Mouse (Mus musculus) heart, embryonic 12.5 days (tissue): ENCODE data around the gene Tnni1. TPM values are rescaled to one million over a fixed set of nuclear protein-coding genes. Genes with fewer than 3 reads are reported as not detected.

ENCODE experiments used
- ATAC-seq: fragments of 200-750 bp; cut with Nextera tagmentation; 2 replicates; pipeline ENCODE4 v1.8.0; 2017; ENCODE audit warnings: moderate TSS enrichment, moderate library complexity; ENCODE audit not compliant: insufficient number of reproducible peaks, low FRiP score
- H3K27ac ChIP-seq: fragments of 300-500 bp; sonication (generic); 2 replicates; pipeline ENCODE4 v1.5.1; 2016; ENCODE audit warnings: mild to moderate bottlenecking, moderate library complexity; ENCODE audit not compliant: poor library complexity, severe bottlenecking
- H3K27me3 ChIP-seq: fragments of 300-500 bp; sonication (generic); replicated peaks from 2 replicates; pipeline ENCODE4 v1.6.1; 2016; ENCODE audit warnings: mild to moderate bottlenecking, moderate library complexity
- H3K36me3 ChIP-seq: fragments of 300-500 bp; sonication (generic); 2 replicates; pipeline ENCODE4 v1.6.1; 2016; ENCODE audit warnings: mild to moderate bottlenecking, moderate library complexity
- H3K4me1 ChIP-seq: fragments of 300-500 bp; sonication (generic); replicated peaks from 2 replicates; pipeline ENCODE4 v1.6.1; 2016; ENCODE audit warnings: mild to moderate bottlenecking
- H3K4me2 ChIP-seq: fragments of 300-500 bp; sonication (generic); 2 replicates; pipeline ENCODE4 v1.6.1; 2016; ENCODE audit warnings: mild to moderate bottlenecking, moderate library complexity
- H3K4me3 ChIP-seq: fragments of 300-500 bp; sonication (generic); 2 replicates; pipeline ENCODE4 v1.5.1; 2016; ENCODE audit warnings: mild to moderate bottlenecking
- H3K9ac ChIP-seq: fragments of 300-500 bp; sonication (generic); 2 replicates; pipeline ENCODE4 v1.6.1; 2016; ENCODE audit warnings: mild to moderate bottlenecking, moderate library complexity
- H3K9me3 ChIP-seq: fragments of 300-500 bp; sonication (generic); replicated peaks from 2 replicates; pipeline ENCODE4 v1.6.1; 2016; ENCODE audit warnings: mild to moderate bottlenecking, moderate library complexity
- WGBS: fragments of 180-500 bp; shearing (Covaris S2); methylation state at CpG from one replicate; pipeline ENCODE4 v1.1.7; 2016; 5-methylcytosine and 5-hydroxymethylcytosine counted together
- polyA plus RNA-seq: library from polyadenylated mRNA; unstranded; fragments of >200 nt; fragmentation: Nextera tagmentation; extraction: Ambion mirVana; gene quantifications from 2 replicates; pipeline ENCODE4 v1.2.1, GENCODE M21; 2016

Gene Tnni1
- polyA plus RNA-seq, 1 experiment from 2014 or later: 3,113 TPM

DNA sequence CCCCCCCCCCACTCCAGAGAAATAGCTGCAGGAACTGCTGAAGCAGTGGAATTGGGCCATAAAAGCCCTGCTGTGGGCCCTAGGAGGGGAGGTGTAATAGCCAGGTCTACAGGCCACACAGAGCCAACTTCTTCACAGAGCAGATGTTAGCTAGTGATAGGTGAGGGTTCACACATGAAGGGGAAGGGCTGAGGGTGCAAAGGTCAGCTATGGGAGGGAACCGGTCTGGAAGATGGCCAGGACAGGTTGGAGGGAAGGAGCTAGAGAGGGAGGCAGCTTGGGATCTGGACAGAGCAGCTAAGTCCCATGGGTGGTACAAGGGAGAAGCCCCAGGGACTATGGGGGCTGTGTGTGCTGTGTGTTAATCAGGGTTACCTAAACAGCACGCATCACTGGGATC lies 30.9 kb downstream of the Tnni1 start:
- ATAC-seq: no peak
- Histone ChIP-seq H3K9me3 (no peaks in the 10 kb centered on the region), H3K9ac (0 out of 2 replicates have a peak overlapping the region, but pooled peaks have one; percentile 2), H3K4me1 (peaks cover 60% of the 10 kb centered on the region), H3K36me3 (peaks cover 55% of the 10 kb centered on the region), H3K27ac (peak overlapping the region; percentile 22; the same call in 1 of the 2 replicates), H3K4me2 (no peak overlapping the region), H3K4me3 (no peak overlapping the region), H3K27me3 (no peaks in the 10 kb centered on the region)
- WGBS: 76% methylated on average over 2 of the region's 2 CpGs

DNA sequence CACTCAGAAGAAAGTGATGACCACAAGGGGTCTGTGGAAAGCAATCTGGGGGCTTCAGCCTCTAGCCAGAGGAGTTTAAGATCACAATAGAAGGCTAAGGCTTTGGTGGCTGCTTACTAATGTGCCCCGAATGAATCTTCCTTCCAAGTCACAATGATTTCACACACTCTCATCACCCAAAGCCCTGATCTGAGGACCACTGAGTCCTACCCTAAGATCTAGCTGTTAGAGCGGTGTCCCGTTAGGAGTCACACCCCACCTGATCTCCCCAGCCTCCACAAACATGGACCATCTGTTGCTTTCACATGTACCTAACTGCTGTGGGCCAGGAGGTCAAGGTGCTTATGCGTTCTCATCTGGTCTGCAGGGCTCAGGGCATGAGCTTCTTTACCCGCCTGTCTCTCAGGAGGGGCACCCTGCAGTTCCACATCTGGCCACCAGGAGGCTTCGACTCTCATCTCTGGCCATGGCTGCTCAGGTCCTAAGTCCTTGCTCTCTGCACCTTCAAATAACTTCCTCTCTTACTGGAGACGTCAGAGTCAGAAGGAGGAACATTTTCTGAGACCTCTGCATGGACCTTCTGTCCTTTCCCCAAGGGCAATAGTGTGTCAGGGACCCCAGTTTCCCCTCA lies 31.9 kb downstream of the Tnni1 start:
- H3K4me3 ChIP-seq: no peak overlapping the region
- WGBS: 28% methylated on average over 7 of the region's 7 CpGs
- ATAC-seq: no peak
- H3K27ac ChIP-seq: peak overlapping the region; percentile 56; the same call in 1 of the 2 replicates
- H3K36me3 ChIP-seq: peaks cover 46% of the 10 kb centered on the region
- no peaks in the 10 kb centered on the region for H3K27me3 ChIP-seq
- no peaks in the 10 kb centered on the region for H3K9me3 ChIP-seq
- no peak overlapping the region for H3K9ac ChIP-seq
- no peak overlapping the region for H3K4me2 ChIP-seq
- H3K4me1 ChIP-seq: peaks cover 54% of the 10 kb centered on the region

DNA sequence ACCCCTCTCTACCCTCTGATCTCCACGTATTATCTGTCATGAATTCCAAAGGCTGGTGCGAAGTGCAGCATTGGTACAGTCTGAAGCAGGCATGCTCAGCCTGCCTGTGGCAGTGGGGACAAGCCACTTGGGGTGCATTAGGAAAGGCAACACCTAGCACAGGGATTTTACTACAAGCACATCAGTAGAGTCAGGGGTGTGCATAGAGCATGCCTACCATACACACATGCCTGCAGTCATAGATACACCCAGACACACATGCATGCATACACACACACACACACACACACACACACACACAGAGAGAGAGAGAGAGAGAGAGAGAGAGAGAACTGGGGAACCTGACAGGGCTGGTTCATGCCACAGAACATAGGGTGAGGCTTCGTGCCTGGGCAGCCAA lies 33.0 kb downstream of the Tnni1 start:
- peak; percentile 2; the same call in 1 of the 2 replicates for ATAC-seq
- peaks cover 54% of the 10 kb centered on the region for H3K4me1 ChIP-seq

DNA sequence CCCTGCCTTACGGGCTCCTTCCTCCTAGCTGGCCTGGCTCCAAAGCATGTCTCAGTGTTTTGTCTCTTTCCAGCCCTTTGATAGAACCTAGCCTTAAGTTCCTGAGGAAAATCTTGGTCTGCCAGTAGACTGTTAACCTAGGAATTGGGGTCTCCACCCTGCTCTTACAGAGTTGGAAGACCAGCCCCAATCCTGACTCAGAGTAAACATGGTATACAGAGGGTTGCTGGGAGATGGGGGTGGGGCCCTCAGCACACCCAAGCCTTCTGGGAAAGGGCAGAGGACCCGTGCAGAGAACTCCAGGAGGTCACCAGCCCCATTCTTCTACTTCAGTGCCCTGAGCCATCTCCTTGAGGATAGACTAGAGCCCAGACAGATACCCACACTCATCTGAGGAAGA lies 33.4 kb downstream of the Tnni1 start:
- WGBS: 19% methylated on average over 2 of the region's 2 CpGs

More for the DNA sequence above, 33.0 kb downstream of the Tnni1 start:
- WGBS: 42% methylated on average over 3 of the region's 3 CpGs
- peaks cover 42% of the 10 kb centered on the region for H3K36me3 ChIP-seq
- H3K27me3 ChIP-seq: peaks cover 3% of the 10 kb centered on the region
- H3K27ac ChIP-seq: peak overlapping the region; percentile 80
- peak overlapping the region; percentile 18; the same call in 1 of the 2 replicates for H3K9ac ChIP-seq
- H3K9me3 ChIP-seq: no peaks in the 10 kb centered on the region
- no peak overlapping the region for H3K4me2 ChIP-seq
- H3K4me3 ChIP-seq: no peak overlapping the region

DNA sequence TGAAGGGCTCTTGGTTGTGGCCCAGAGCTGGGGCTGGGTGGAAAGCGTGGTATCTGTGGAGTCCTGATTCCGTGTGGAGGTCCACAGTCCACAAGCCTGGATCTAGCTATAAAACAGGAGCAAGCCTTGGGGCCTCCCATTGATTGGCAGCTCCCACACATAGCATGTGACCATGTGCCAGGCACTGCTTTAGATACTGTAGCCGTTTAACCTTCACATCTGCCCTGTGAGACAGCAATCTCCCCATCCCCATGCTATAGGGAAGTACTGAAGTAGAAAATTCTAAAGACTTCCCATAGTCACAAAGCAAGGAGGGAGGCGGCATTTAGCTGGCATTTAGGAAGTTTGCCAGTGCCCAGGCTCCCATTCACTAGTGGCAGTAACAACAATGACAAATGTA lies 33.8 kb downstream of the Tnni1 start:
- H3K9ac ChIP-seq: no peak overlapping the region
- H3K36me3 ChIP-seq: peaks cover 34% of the 10 kb centered on the region
- no peak overlapping the region for H3K4me2 ChIP-seq
- H3K27ac ChIP-seq: peak overlapping the region; percentile 80
- peak; percentile 20; the same call in 1 of the 2 replicates for ATAC-seq
- H3K27me3 ChIP-seq: peaks cover 9% of the 10 kb centered on the region
- peaks cover 48% of the 10 kb centered on the region for H3K4me1 ChIP-seq
- H3K4me3 ChIP-seq: no peak overlapping the region
- 55% methylated on average over 4 of the region's 4 CpGs for WGBS
- H3K9me3 ChIP-seq: no peaks in the 10 kb centered on the region

More for the DNA sequence above, 33.4 kb downstream of the Tnni1 start:
- H3K27me3 ChIP-seq: peaks cover 7% of the 10 kb centered on the region
- peaks cover 50% of the 10 kb centered on the region for H3K4me1 ChIP-seq
- H3K9ac ChIP-seq: 0 out of 2 replicates have a peak overlapping the region, but pooled peaks have one; percentile 18
- peak; percentile 36; the same call in 1 of the 2 replicates for ATAC-seq
- peaks cover 38% of the 10 kb centered on the region for H3K36me3 ChIP-seq
- H3K4me3 ChIP-seq: no peak overlapping the region
- no peak overlapping the region for H3K4me2 ChIP-seq
- H3K27ac ChIP-seq: peak overlapping the region; percentile 80
- no peaks in the 10 kb centered on the region for H3K9me3 ChIP-seq

DNA sequence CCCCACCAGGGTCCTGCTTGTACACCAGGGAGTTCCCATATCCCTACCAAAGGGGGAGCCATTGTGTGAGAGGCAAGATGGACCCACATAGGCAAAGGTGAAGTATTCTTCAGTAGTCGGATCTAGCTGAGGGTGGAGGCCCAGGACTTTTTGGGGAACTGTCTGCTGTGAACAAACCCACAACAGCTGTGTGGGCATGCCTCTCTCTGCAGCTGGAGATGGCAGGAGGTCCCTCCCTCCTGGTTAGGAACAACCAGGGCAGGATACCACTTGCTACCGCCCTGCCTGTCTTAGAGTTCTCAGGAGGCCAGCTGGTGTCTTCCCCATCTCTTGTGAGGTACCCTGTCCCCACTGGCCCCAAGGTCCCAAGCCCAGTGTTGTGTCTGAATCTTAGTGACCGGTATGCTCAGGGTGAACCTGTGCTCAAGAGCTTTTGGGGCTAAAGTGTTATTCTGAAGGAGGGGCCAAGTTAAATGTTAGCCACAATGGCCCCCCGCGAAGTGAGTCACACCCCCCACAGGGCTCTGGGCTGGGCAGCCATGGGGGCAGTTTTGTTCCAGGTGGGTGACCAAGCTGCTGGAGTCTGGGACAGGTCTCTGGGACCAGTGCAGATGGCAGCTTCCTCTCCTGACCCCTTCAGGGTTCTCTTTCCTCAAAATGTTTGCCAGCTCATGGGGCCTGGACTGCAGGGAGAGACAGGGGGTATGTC lies 34.6 kb downstream of the Tnni1 start:
- no peak overlapping the region for H3K4me3 ChIP-seq
- H3K9ac ChIP-seq: no peak overlapping the region
- peak overlapping the region; percentile 80; the same call in 1 of the 2 replicates for H3K27ac ChIP-seq
- peaks cover 26% of the 10 kb centered on the region for H3K36me3 ChIP-seq
- peaks cover 48% of the 10 kb centered on the region for H3K4me1 ChIP-seq
- whole genome bisulfite sequencing: 77% methylated on average over 5 of the region's 5 CpGs
- no peak for ATAC-seq
- peaks cover 11% of the 10 kb centered on the region for H3K27me3 ChIP-seq
- no peak overlapping the region for H3K4me2 ChIP-seq
- no peaks in the 10 kb centered on the region for H3K9me3 ChIP-seq

DNA sequence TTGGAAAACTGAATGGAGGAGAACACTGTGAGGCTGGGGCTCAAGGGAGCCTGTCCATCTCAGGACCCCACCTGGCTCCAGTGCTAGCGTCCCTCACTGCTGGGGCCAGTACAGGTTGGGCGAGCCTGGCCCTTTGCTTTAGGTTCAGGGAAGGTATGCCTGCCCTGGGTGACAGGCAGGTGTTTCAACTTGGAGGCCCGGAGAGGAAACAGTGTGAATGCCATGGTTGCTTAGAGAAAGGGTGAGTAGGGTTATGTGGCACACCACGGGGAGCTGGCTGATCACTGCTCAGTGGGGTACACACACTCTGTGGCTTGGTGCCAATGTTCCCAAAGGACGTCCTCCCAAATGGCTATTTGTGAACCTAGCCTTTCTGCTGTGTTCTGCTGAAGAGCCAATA lies 35.3 kb downstream of the Tnni1 start:
- H3K4me2 ChIP-seq: no peak overlapping the region
- H3K4me3 ChIP-seq: no peak overlapping the region
- peaks cover 19% of the 10 kb centered on the region for H3K36me3 ChIP-seq
- H3K9me3 ChIP-seq: no peaks in the 10 kb centered on the region
- peaks cover 47% of the 10 kb centered on the region for H3K4me1 ChIP-seq
- peaks cover 18% of the 10 kb centered on the region for H3K27me3 ChIP-seq
- no peak overlapping the region for H3K9ac ChIP-seq
- 80% methylated on average over 5 of the region's 5 CpGs for WGBS
- no peak overlapping the region for H3K27ac ChIP-seq
- ATAC-seq: no peak

DNA sequence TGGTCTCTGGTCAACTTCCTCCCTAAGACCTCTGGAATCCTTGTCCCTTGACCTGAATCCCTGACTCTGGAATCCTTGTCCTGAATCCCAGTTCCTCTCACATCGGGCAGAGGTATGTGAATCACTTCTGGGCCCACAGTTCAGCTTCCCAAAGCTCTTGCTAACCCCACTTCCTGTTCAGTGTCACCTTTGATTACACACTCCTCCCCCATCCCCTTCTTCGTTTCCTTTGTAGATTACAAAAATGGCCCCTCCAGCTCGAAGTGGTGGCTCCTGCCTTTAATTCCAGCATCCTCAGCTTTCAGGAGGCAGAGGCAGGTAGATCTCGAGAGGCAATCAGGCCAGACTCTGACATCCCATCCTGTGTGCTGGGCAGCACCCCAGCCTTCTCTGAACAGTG lies 38.4 kb downstream of the Tnni1 start:
- 55% methylated on average over 4 of the region's 4 CpGs for WGBS
- Histone ChIP-seq H3K9me3 (no peaks in the 10 kb centered on the region), H3K4me2 (0 out of 2 replicates have a peak overlapping the region, but pooled peaks have one; percentile 99), H3K9ac (no peak overlapping the region), H3K27ac (no peak overlapping the region), H3K27me3 (peaks cover 48% of the 10 kb centered on the region), H3K36me3 (no peaks in the 10 kb centered on the region), H3K4me1 (peaks cover 45% of the 10 kb centered on the region), H3K4me3 (no peak overlapping the region)
- ATAC-seq: no peak

DNA sequence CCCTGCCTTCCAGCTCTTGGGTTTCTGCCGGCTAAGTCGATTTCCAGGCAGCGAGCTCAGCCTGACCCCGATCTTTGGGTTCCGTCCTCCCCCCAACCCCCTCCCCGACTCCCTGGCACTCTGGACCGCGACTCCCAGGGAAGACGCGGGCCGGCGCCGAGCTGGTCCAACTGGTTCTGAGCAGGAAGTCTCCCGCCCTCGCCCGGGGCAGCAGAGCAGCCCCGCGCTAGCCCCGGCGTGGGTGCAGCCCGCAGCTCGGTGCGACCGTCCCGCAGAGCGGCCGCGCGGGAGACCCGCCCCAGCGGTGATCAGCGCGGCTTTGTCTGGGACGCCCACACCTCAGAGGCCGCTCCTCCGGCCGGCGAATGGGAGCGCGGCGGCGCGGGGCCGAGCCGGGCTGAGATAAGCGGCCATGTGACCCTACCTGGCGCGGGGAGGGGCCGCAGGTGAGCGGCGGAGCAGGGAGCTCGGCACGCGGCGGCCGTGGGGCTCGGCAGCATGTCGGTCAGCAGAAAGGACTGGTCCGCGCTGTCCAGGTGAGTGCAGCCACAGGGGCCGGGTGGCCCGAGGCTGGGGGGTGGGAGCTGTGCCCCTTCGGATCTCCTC lies 39.4 kb downstream of the Tnni1 start, which contains the start of gene Lad1:
Gene Lad1, plus strand, starts transcription at position 118 of the 606 bp plus-strand sequence.
- Histone ChIP-seq H3K36me3 (no peaks in the 10 kb centered on the region), H3K27me3 (peaks cover 50% of the 10 kb centered on the region), H3K4me2 (peak within 1 kb of the TSS; percentile 99), H3K4me1 (peaks cover 38% of the 10 kb centered on the region), H3K9ac (peak within 1 kb of the TSS; percentile 73), H3K9me3 (no peaks in the 10 kb centered on the region), H3K4me3 (peak within 1 kb of the TSS; percentile 63), H3K27ac (no peak within 1 kb of the TSS)
- ATAC-seq: no peak
- WGBS: under 1% methylated on average over 63 of the region's 63 CpGs

DNA sequence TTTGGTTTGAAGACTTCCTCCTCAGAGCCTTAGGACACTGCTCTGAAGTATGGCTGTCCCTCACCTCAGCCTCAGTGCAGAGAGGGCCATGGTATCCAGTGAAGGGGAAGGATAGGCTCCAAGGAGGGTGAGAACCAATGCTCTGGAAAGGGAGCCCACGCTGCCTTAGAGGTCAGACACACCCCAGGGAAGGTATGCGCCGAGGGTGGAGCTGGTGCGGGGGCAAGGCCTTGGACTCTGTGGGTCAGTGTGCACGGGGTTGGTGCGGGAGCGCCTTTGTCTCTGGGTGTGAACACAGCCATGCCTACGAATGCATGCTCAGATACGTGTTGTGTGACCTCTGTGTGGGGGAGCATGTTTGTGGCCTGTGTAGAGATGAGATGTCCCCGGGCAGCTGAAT lies 40.8 kb downstream of the Tnni1 start:
- Histone ChIP-seq H3K9me3 (no peaks in the 10 kb centered on the region), H3K4me2 (no peak overlapping the region), H3K27ac (no peak overlapping the region), H3K36me3 (no peaks in the 10 kb centered on the region), H3K9ac (no peak overlapping the region), H3K27me3 (peaks cover 50% of the 10 kb centered on the region), H3K4me1 (peaks cover 35% of the 10 kb centered on the region; the same call in 1 of the 2 replicates), H3K4me3 (no peak overlapping the region)
- no peak for ATAC-seq
- WGBS: 83% methylated on average over 10 of the region's 10 CpGs
